Mouse (Mus musculus) MEL (cell line): ENCODE data around the gene Adam19. TPM values are rescaled to one million over a fixed set of nuclear protein-coding genes. Genes with fewer than 3 reads are reported as not detected.

Experiments used
- DNase-seq: peaks from one replicate; pipeline ENCODE4 v3.0.0; 2011; ENCODE audit warnings: low read depth, low spot score
- H3K27ac ChIP-seq: 2 replicates; pipeline ENCODE4 v1.5.1; 2012; ENCODE audit warnings: low read depth, mild to moderate bottlenecking, control low read depth, low read length, moderate library complexity; ENCODE audit not compliant: control insufficient read depth
- H3K27me3 ChIP-seq, 2 experiments: fragments of 150-350 bp in 1 of 2; sonication (generic) in 1 of 2; 2 replicates each; pipeline ENCODE4 v1.6.1; 2012; ENCODE audit warnings: low read length in 2 of 2, mild to moderate bottlenecking in 2 of 2, improper control_type of control experiment in 1 of 2, moderate library complexity in 1 of 2; ENCODE audit not compliant: insufficient read depth in 2 of 2, control insufficient read depth in 1 of 2
- H3K36me3 ChIP-seq, 2 experiments: 2 replicates each; pipeline ENCODE4 v1.6.1; 2012 to 2014; ENCODE audit warnings: low read length in 2 of 2, improper control_type of control experiment in 1 of 2, inconsistent platforms in 1 of 2, mild to moderate bottlenecking in 1 of 2; ENCODE audit not compliant: insufficient read depth in 2 of 2, control insufficient read depth in 1 of 2
- H3K4me1 ChIP-seq, 2 experiments: fragments of 150-350 bp in 1 of 2; sonication (generic) in 1 of 2; 2 replicates each; pipeline ENCODE4 v1.6.1; 2012; ENCODE audit warnings: low read length in 2 of 2, improper control_type of control experiment in 1 of 2, mild to moderate bottlenecking in 1 of 2; ENCODE audit not compliant: insufficient read depth in 2 of 2, control insufficient read depth in 1 of 2
- H3K4me3 ChIP-seq, 2 experiments: fragments of 150-350 bp in 1 of 2; sonication (generic) in 1 of 2; 2 replicates each; pipeline ENCODE4 v1.5.1; 2012; ENCODE audit warnings: low read depth in 2 of 2, low read length in 2 of 2, mild to moderate bottlenecking in 2 of 2, moderate library complexity in 2 of 2, control low read depth in 1 of 2, improper control_type of control experiment in 1 of 2; ENCODE audit not compliant: control insufficient read depth in 1 of 2, insufficient read depth in 1 of 2
- H3K79me2 ChIP-seq: 2 replicates; pipeline ENCODE4 v1.6.1; 2012; ENCODE audit warnings: mild to moderate bottlenecking, low read length, moderate library complexity; ENCODE audit not compliant: control insufficient read depth, poor library complexity, insufficient read depth
- H3K9ac ChIP-seq: 2 replicates; pipeline ENCODE4 v1.6.1; 2012; ENCODE audit warnings: low read depth, mild to moderate bottlenecking, control low read depth, low read length, moderate library complexity; ENCODE audit not compliant: control insufficient read depth, poor library complexity, severe bottlenecking
- H3K9me3 ChIP-seq: fragments of 150-350 bp; sonication (generic); replicated peaks from 2 replicates; pipeline ENCODE4 v1.6.1; 2012; ENCODE audit warnings: mild to moderate bottlenecking, low read length, improper control_type of control experiment, moderate library complexity; ENCODE audit not compliant: insufficient read depth
- BHLHE40 ChIP-seq: IDR thresholded peaks from 2 replicates; pipeline ENCODE4 v1.6.1; 2012; ENCODE audit warnings: low read depth, mild to moderate bottlenecking, inconsistent platforms, low read length, improper control_type of control experiment, borderline replicate concordance
- CHD2 ChIP-seq: IDR thresholded peaks from 2 replicates; pipeline ENCODE4 v1.6.1; 2011; ENCODE audit warnings: low read length, improper control_type of control experiment
- CTCF ChIP-seq, 3 experiments: IDR thresholded peaks in 2 of 3; conservative IDR thresholded peaks in 1 of 3; 2 replicates each; pipeline ENCODE4 v1.5.1; 2011 to 2012; ENCODE audit warnings: low read length in 3 of 3, low read depth in 2 of 3, mild to moderate bottlenecking in 2 of 3, improper control_type of control experiment in 1 of 3, inconsistent platforms in 1 of 3, mixed read lengths in 1 of 3, moderate library complexity in 1 of 3; ENCODE audit not compliant: control insufficient read depth in 1 of 3, insufficient read depth in 1 of 3, poor library complexity in 1 of 3, severe bottlenecking in 1 of 3
- E2F4 ChIP-seq: IDR thresholded peaks from 2 replicates; pipeline ENCODE4 v1.6.1; 2011; ENCODE audit warnings: low read depth, low read length, improper control_type of control experiment, borderline replicate concordance
- EP300 ChIP-seq, 2 experiments: IDR thresholded peaks; 2 replicates each; pipeline ENCODE4 v1.6.1; 2011; ENCODE audit warnings: improper control_type of control experiment in 2 of 2, low read length in 2 of 2, low read depth in 1 of 2, mild to moderate bottlenecking in 1 of 2
- GABPA ChIP-seq: IDR thresholded peaks from 2 replicates; pipeline ENCODE4 v1.6.1; 2012; ENCODE audit warnings: low read depth, mild to moderate bottlenecking, inconsistent platforms, low read length, improper control_type of control experiment, moderate library complexity
- GATA1 ChIP-seq: IDR thresholded peaks from 2 replicates; pipeline ENCODE4 v1.6.1; 2011; ENCODE audit warnings: low read depth, low read length, improper control_type of control experiment
- JUND ChIP-seq: IDR thresholded peaks from 2 replicates; pipeline ENCODE4 v1.6.1; 2011; ENCODE audit warnings: low read depth, mild to moderate bottlenecking, improper control_type of control experiment, low read length
- KAT2A ChIP-seq: conservative IDR thresholded peaks from 2 replicates; pipeline ENCODE4 v1.6.1; 2012; ENCODE audit warnings: low read depth, low read length, improper control_type of control experiment, inconsistent platforms
- MAX ChIP-seq: IDR thresholded peaks from 2 replicates; pipeline ENCODE4 v1.6.1; 2011; ENCODE audit warnings: low read length, improper control_type of control experiment
- MXI1 ChIP-seq: IDR thresholded peaks from 2 replicates; pipeline ENCODE4 v1.6.1; 2011; ENCODE audit warnings: mild to moderate bottlenecking, low read depth, low read length, improper control_type of control experiment
- MYB ChIP-seq: IDR thresholded peaks from 2 replicates; pipeline ENCODE4 v1.6.1; 2011; ENCODE audit warnings: mild to moderate bottlenecking, low read depth, low read length, improper control_type of control experiment
- MYC ChIP-seq: IDR thresholded peaks from 2 replicates; pipeline ENCODE4 v1.6.1; 2011; ENCODE audit warnings: low read depth, mild to moderate bottlenecking, low read length, improper control_type of control experiment, moderate library complexity
- NELFE ChIP-seq: IDR thresholded peaks from 2 replicates; pipeline ENCODE4 v1.6.1; 2011; ENCODE audit warnings: low read depth, low read length, improper control_type of control experiment
- POLR2AphosphoS2 ChIP-seq: IDR thresholded peaks from 2 replicates; pipeline ENCODE4 v1.6.1; 2011; ENCODE audit warnings: low read length, improper control_type of control experiment
- POLR2AphosphoS5 ChIP-seq: IDR thresholded peaks from 2 replicates; pipeline ENCODE4 v1.6.1; 2012; ENCODE audit warnings: low read depth, borderline replicate concordance, mild to moderate bottlenecking, inconsistent platforms, low read length, moderate library complexity, mixed read lengths
- RCOR1 ChIP-seq: IDR thresholded peaks from 2 replicates; pipeline ENCODE4 v1.6.1; 2012; ENCODE audit warnings: low read depth, mild to moderate bottlenecking, inconsistent platforms, low read length, improper control_type of control experiment
- SMC3 ChIP-seq: IDR thresholded peaks from 2 replicates; pipeline ENCODE4 v1.6.1; 2011; ENCODE audit warnings: low read depth, low read length, improper control_type of control experiment
- TBP ChIP-seq: IDR thresholded peaks from 2 replicates; pipeline ENCODE4 v1.8.0; 2011; ENCODE audit warnings: low read depth, low read length, improper control_type of control experiment
- USF1 ChIP-seq: IDR thresholded peaks from 2 replicates; pipeline ENCODE4 v1.6.1; 2014; ENCODE audit warnings: low read depth, mild to moderate bottlenecking, inconsistent platforms, low read length, improper control_type of control experiment, moderate library complexity
- ZKSCAN1 ChIP-seq: IDR thresholded peaks from 2 replicates; pipeline ENCODE4 v1.6.1; 2012; ENCODE audit warnings: low read depth, mild to moderate bottlenecking, inconsistent platforms, low read length, improper control_type of control experiment, moderate library complexity
- ZNF384 ChIP-seq: IDR thresholded peaks from 2 replicates; pipeline ENCODE4 v1.6.1; 2012; ENCODE audit warnings: low read depth, mild to moderate bottlenecking, inconsistent platforms, low read length, improper control_type of control experiment
- polyA plus RNA-seq, 2 experiments: library from polyadenylated mRNA; stranded (reverse) in 1 of 2; unstranded in 1 of 2; fragments of >175 nt in 1 of 2; fragments of >200 nt in 1 of 2; gene quantifications; 2 replicates each; pipeline versions ENCODE4 v1.2.1 to v1.2.4; 2012; ENCODE audit warnings: low replicate concordance in 2 of 2, low read depth in 1 of 2; ENCODE audit not compliant: insufficient read length in 2 of 2, insufficient read depth in 1 of 2, missing spikeins in 1 of 2
- total RNA-seq: library from RNA; depleted of rRNA; stranded (reverse); fragments of 300-350 nt; gene quantifications from 2 replicates; pipeline ENCODE4 v1.2.3, GENCODE M21; 2012

Gene Adam19
- total and polyA plus RNA-seq, 3 experiments = 0.12 to 0.19 TPM; not detected in 1

- Histone ChIP-seq H3K27ac (no peak overlapping the region), H3K27me3 (peaks cover 16 to 26% of the 10 kb centered on the region in 2 experiments), H3K9ac (no peak overlapping the region), H3K4me3 (no peak overlapping the region), H3K4me1 (no peaks in the 10 kb centered on the region), H3K36me3 (no peaks in the 10 kb centered on the region), H3K9me3 (no peaks in the 10 kb centered on the region), H3K79me2 (no peaks in the 10 kb centered on the region)
- no peak for DNase-seq
- no peak for TF ChIP-seq POLR2AphosphoS2
- no peak for TF ChIP-seq EP300 (IDR thresholded peaks at IDR 0.05; ENCODE audit: low read depth in 1 of 2, low read length in 2 of 2)
- TF ChIP-seq MAX = no peak
- no peak for TF ChIP-seq MYB
Observed at GRCm38 (mm10) chr11:46116510-46116909, 60.7 kb downstream of the Adam19 start.

- no peaks in the 10 kb centered on the region for H3K79me2 ChIP-seq
- no peak for DNase-seq
- peaks cover 18 to 19% of the 10 kb centered on the region in 2 experiments for H3K27me3 ChIP-seq
- no peak overlapping the region for H3K27ac ChIP-seq
- no peak for TF ChIP-seq CTCF (IDR thresholded peaks at IDR 0.05 in 2 of 3, conservative IDR thresholded peaks at IDR 0.05 in 1 of 3; ENCODE audit: control insufficient read depth in 1 of 3, insufficient read depth in 1 of 3, low read depth in 2 of 3, low read length in 3 of 3, poor library complexity in 1 of 3, severe bottlenecking in 1 of 3)
- no peak for TF ChIP-seq GATA1
- TF ChIP-seq POLR2AphosphoS2 = no peak
- no peak for TF ChIP-seq KAT2A
- TF ChIP-seq TBP = no peak
- TF ChIP-seq MYC = no peak
- no peak for TF ChIP-seq NELFE
- no peak for TF ChIP-seq MYB
- no peak for TF ChIP-seq RCOR1
- TF ChIP-seq POLR2AphosphoS5 = no peak
- TF ChIP-seq GABPA = no peak
- TF ChIP-seq E2F4 = no peak
- no peak for TF ChIP-seq USF1
- no peak for TF ChIP-seq JUND
- no peak for TF ChIP-seq ZKSCAN1
- TF ChIP-seq, all 39 proteins: peak for 0
- Histone ChIP-seq H3K4me3 (no peak overlapping the region), H3K9ac (no peak overlapping the region), H3K4me1 (no peaks in the 10 kb centered on the region), H3K9me3 (no peaks in the 10 kb centered on the region), H3K36me3 (no peaks in the 10 kb centered on the region)
Observed at GRCm38 (mm10) chr11:46119624-46120023, 63.8 kb downstream of the Adam19 start.

- no peak overlapping the region for H3K4me3 ChIP-seq
- H3K4me1 ChIP-seq = no peaks in the 10 kb centered on the region
- H3K36me3 ChIP-seq = no peaks in the 10 kb centered on the region
- H3K9ac ChIP-seq = no peak overlapping the region
- no peak for DNase-seq
- H3K9me3 ChIP-seq = no peaks in the 10 kb centered on the region
- H3K79me2 ChIP-seq = no peaks in the 10 kb centered on the region
- TF ChIP-seq RCOR1 = no peak
- TF ChIP-seq MXI1 = no peak
- no peak for TF ChIP-seq E2F4
- TF ChIP-seq CHD2 = no peak
- no peak for TF ChIP-seq MAX
- no peak for TF ChIP-seq USF1
- TF ChIP-seq ZNF384 = no peak
- no peak for TF ChIP-seq POLR2AphosphoS5
- no peak for TF ChIP-seq MYC
- TF ChIP-seq SMC3 = no peak
- no peak for TF ChIP-seq ZKSCAN1
- no peak for TF ChIP-seq BHLHE40
- TF ChIP-seq EP300 (IDR thresholded peaks at IDR 0.05; ENCODE audit: low read depth in 1 of 2, low read length in 2 of 2) = no peak
- no peak for TF ChIP-seq GABPA
- no peak overlapping the region for H3K27ac ChIP-seq
- H3K27me3 ChIP-seq = peaks cover 16 to 17% of the 10 kb centered on the region in 2 experiments
Observed at GRCm38 (mm10) chr11:46120084-46120483, 64.3 kb downstream of the Adam19 start.
